Mouse (Mus musculus): ENCODE data around the gene Dennd1a. TPM values are rescaled to one million over a fixed set of nuclear protein-coding genes. Genes with fewer than 3 reads are reported as not detected.

The Dennd1a gene
- polyA plus RNA-seq, 1 experiment from 2014 or later = 10.9 TPM

DNA sequence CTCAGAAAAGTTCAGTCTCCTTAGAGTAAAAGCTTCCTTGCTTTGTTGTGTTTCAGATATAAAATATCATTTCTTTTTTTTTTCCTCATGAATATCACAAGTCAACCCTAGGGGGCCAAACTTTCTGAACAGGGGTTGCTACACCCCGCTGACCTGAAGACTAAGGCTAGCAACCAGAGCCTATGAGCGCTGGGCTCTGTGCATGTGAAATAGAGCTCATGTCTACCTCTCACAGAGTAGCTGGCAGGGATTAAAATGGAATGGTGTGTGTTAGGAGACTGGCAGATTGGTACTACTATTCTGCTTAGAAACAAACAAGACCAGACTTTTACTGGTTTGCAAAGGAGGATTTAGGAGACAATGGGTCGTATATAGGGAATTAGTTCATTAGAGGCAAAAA lies 258.9 kb downstream of the Dennd1a start:
- Histone ChIP-seq H3K4me3 (ENCODE audit: low read depth, low read length) (no peak overlapping the region), H3K36me3 (ENCODE audit: control insufficient read depth, insufficient read depth, low read length) (no peaks in the 10 kb centered on the region), H3K27me3 (replicated peaks; ENCODE audit: control insufficient read depth, insufficient read depth, low read length) (no peaks in the 10 kb centered on the region), H3K27ac (replicated peaks; ENCODE audit: low read depth, low read length) (no peak overlapping the region), H3K9me3 (ENCODE audit: control insufficient read depth, low read length) (no peaks in the 10 kb centered on the region), H3K4me1 (ENCODE audit: control insufficient read depth, insufficient read depth, low read length) (no peaks in the 10 kb centered on the region), H3K9ac (ENCODE audit: low read depth, low read length) (no peak overlapping the region), H3K4me2 (ENCODE audit: low read depth, low read length) (no peak overlapping the region)
- WGBS = 83% methylated on average over 3 of the region's 3 CpGs
- DNase-seq (ENCODE audit: low spot score) = no peak
- ATAC-seq (ENCODE audit: low read depth) = no peak

DNA sequence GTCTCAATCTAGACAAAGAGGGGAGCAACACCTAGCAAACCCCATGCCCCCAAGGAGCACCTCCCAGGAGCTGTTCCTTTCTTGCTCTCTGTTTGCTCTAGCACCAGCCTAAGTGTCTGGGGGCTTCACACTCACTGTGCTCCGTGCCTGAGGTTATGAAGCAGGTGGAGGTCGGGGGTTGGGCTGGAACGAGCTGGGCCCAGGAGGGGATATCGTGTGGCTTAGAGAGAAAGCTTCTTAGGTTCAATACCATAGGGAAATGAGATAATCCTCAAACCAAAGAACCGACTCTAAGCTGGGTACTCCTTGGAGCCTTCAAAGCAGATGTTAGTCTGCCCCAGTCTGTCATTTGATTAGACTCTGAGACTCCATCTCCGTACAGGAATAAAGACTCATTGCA lies 261.6 kb downstream of the Dennd1a start:
- Histone ChIP-seq H3K27ac (replicated peaks; ENCODE audit: low read depth, low read length) (no peak overlapping the region), H3K4me2 (ENCODE audit: low read depth, low read length) (no peak overlapping the region), H3K9me3 (ENCODE audit: control insufficient read depth, low read length) (no peaks in the 10 kb centered on the region), H3K9ac (ENCODE audit: low read depth, low read length) (no peak overlapping the region), H3K36me3 (ENCODE audit: control insufficient read depth, insufficient read depth, low read length) (no peaks in the 10 kb centered on the region), H3K4me1 (ENCODE audit: control insufficient read depth, insufficient read depth, low read length) (no peaks in the 10 kb centered on the region), H3K4me3 (ENCODE audit: low read depth, low read length) (no peak overlapping the region), H3K27me3 (replicated peaks; ENCODE audit: control insufficient read depth, insufficient read depth, low read length) (no peaks in the 10 kb centered on the region)
- 25% methylated on average over 6 of the region's 6 CpGs for WGBS
- peak; percentile 94 for ATAC-seq (ENCODE audit: low read depth)
- DNase-seq (ENCODE audit: low spot score) = peak; percentile 61

DNA sequence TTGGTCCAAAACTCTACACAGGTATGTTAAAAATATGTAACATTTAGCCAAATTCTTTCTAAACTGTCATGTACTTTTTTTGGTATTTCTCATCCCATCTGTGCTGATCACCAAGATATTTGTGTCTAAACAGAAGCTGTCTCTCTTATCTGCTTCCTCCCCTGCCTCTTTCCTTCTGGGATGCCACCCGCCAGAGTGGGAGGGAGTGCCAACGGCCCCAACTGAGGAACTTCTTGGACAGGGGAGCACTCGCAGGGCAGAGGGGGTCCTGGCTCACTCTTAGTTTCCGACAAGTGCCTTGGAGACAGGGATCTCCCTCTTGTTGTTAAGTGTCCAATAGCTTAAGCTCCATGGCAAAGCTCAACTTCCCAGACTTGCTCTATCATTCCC lies 263.5 kb downstream of the Dennd1a start:
- ATAC-seq (ENCODE audit: low read depth) = no peak
- no peak overlapping the region for H3K4me3 ChIP-seq (ENCODE audit: low read depth, low read length)
- WGBS = 79% methylated on average over 4 of the region's 4 CpGs

DNA sequence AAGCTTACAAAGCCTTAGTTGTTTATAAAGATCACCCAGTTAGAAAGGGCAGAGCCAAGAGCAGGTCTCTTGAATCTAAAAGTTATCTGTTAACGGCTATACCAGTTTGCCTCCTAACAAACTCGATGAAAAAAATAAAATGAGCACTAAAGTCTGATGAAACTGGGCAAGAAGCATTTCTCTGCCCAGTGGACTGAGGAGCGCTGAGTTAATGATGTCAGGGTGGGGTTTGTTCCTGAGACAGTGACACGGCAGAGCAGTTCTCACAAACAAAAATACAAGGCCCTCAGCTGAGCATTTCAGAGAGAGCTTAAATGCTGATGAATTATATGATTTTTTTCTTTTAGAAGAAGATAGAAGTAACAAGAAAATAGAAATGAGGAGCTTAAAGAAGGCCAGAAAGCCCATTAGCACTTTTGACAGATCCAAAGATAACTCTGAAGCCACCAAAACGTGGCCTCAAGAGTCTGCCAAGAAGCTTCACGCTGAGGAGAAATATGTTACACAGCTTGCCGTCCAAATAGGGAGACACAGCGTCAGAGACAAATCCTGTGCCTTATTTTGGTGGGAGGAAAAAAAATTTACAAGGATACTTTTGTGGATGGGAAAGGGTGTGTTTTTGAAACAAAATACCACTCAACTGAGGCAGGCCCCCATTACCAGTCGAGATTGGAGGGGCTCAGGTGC lies 264.0 kb downstream of the Dennd1a start:
- no peaks in the 10 kb centered on the region for H3K4me1 ChIP-seq (ENCODE audit: control insufficient read depth, insufficient read depth, low read length)
- no peaks in the 10 kb centered on the region for H3K9me3 ChIP-seq (ENCODE audit: control insufficient read depth, low read length)
- ATAC-seq (ENCODE audit: low read depth) (no peak), DNase-seq (ENCODE audit: low spot score) (no peak)
- H3K27ac ChIP-seq (replicated peaks; ENCODE audit: low read depth, low read length) = no peak overlapping the region
- 72% methylated on average over 9 of the region's 9 CpGs for WGBS
- no peaks in the 10 kb centered on the region for H3K36me3 ChIP-seq (ENCODE audit: control insufficient read depth, insufficient read depth, low read length)
- no peak overlapping the region for H3K4me3 ChIP-seq (ENCODE audit: low read depth, low read length)
- no peak overlapping the region for H3K9ac ChIP-seq (ENCODE audit: low read depth, low read length)
- H3K27me3 ChIP-seq (replicated peaks; ENCODE audit: control insufficient read depth, insufficient read depth, low read length) = no peaks in the 10 kb centered on the region
- H3K4me2 ChIP-seq (ENCODE audit: low read depth, low read length) = no peak overlapping the region

More for the DNA sequence above, 263.5 kb downstream of the Dennd1a start:
- DNase-seq (ENCODE audit: low spot score) = no peak
- Histone ChIP-seq H3K9me3 (ENCODE audit: control insufficient read depth, low read length) (no peaks in the 10 kb centered on the region), H3K27ac (replicated peaks; ENCODE audit: low read depth, low read length) (no peak overlapping the region), H3K9ac (ENCODE audit: low read depth, low read length) (no peak overlapping the region), H3K4me2 (ENCODE audit: low read depth, low read length) (no peak overlapping the region), H3K4me1 (ENCODE audit: control insufficient read depth, insufficient read depth, low read length) (no peaks in the 10 kb centered on the region), H3K36me3 (ENCODE audit: control insufficient read depth, insufficient read depth, low read length) (no peaks in the 10 kb centered on the region), H3K27me3 (replicated peaks; ENCODE audit: control insufficient read depth, insufficient read depth, low read length) (no peaks in the 10 kb centered on the region)

DNA sequence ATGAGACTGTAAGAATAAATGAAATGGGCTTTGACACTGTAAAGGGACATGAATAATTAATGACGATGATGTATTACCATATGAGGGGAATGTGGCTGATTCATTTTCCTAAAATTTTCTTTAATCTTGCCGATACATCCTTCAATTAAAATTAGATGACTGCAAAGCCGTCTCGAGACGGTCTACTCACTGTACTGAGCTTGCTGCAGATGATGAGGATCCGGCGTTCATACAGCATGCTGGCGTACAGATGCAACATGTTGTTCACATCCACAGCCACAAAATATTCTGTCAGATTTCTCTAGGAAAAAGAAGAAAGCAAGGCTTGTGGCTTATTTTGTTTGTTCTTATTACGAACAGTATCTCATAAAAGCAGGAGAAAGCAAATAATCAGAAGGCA lies 266.0 kb downstream of the Dennd1a start:
- DNase-seq (ENCODE audit: low spot score) = no peak
- 91% methylated on average over 9 of the region's 9 CpGs for WGBS
- H3K4me2 ChIP-seq (ENCODE audit: low read depth, low read length) = no peak overlapping the region

DNA sequence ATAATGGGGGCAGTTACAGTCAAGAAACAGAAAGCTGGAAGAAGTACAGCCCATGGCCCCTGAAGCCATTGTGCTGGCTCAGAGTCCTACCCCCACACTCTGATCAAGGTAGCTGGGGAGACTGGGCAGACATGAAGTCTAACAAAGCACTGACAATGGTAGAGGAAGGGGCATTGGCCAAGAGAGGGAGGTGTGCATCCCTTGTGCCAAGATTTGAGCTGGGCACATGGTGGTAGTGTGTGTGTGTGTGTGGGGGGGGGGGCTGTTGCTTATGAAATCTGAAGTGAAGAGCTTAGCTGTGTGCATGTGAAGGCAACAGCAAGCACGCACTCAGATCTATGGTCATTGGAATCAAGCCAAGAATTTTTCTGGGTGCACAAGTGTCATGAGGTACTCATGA lies 272.5 kb downstream of the Dennd1a start:
- H3K4me2 ChIP-seq (ENCODE audit: low read depth, low read length) = no peak overlapping the region
- H3K4me3 ChIP-seq (ENCODE audit: low read depth, low read length) = no peak overlapping the region
- no peaks in the 10 kb centered on the region for H3K36me3 ChIP-seq (ENCODE audit: control insufficient read depth, insufficient read depth, low read length)
- no peaks in the 10 kb centered on the region for H3K9me3 ChIP-seq (ENCODE audit: control insufficient read depth, low read length)
- no peaks in the 10 kb centered on the region for H3K27me3 ChIP-seq (replicated peaks; ENCODE audit: control insufficient read depth, insufficient read depth, low read length)
- no peak overlapping the region for H3K27ac ChIP-seq (replicated peaks; ENCODE audit: low read depth, low read length)
- no peak for ATAC-seq (ENCODE audit: low read depth)
- no peak overlapping the region for H3K9ac ChIP-seq (ENCODE audit: low read depth, low read length)
- 68% methylated on average over 1 of the region's 1 CpGs for WGBS
- DNase-seq (ENCODE audit: low spot score) = no peak
- peaks cover 5% of the 10 kb centered on the region for H3K4me1 ChIP-seq (ENCODE audit: control insufficient read depth, insufficient read depth, low read length)

More for the DNA sequence above, 266.0 kb downstream of the Dennd1a start:
- H3K4me1 ChIP-seq (ENCODE audit: control insufficient read depth, insufficient read depth, low read length) = no peaks in the 10 kb centered on the region
- no peaks in the 10 kb centered on the region for H3K36me3 ChIP-seq (ENCODE audit: control insufficient read depth, insufficient read depth, low read length)
- no peaks in the 10 kb centered on the region for H3K27me3 ChIP-seq (replicated peaks; ENCODE audit: control insufficient read depth, insufficient read depth, low read length)
- H3K9ac ChIP-seq (ENCODE audit: low read depth, low read length) = no peak overlapping the region
- no peak overlapping the region for H3K27ac ChIP-seq (replicated peaks; ENCODE audit: low read depth, low read length)
- H3K4me3 ChIP-seq (ENCODE audit: low read depth, low read length) = no peak overlapping the region
- H3K9me3 ChIP-seq (ENCODE audit: control insufficient read depth, low read length) = no peaks in the 10 kb centered on the region
- ATAC-seq (ENCODE audit: low read depth) = no peak

DNA sequence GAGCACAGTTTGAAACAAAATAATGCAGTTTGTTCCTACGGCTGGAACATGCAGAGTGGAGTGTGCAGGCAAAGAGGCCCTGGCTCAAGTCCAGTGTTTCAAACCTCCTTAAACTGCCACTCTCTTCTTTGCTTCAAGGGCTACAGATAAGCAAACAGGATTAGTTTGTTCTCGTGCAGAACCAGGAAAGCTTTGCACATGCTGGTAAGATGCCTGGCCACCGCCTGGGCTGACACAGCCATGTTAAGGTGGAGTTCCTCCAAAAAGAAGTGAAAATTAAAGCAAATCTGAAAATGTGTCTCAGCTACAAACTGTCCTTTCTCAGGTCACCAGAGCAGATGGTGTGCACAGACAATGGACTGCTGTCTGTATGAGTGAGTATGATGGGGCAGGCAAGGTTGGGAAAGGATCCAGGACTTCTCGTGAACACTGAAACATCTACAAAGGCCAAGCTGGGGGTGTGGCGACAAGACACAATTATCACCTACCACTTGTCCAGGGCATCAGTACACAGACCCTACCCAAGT lies 273.3 kb downstream of the Dennd1a start:
- DNase-seq (ENCODE audit: low spot score) (peak; percentile 87), ATAC-seq (ENCODE audit: low read depth) (peak; percentile 84)
- Histone ChIP-seq H3K27me3 (replicated peaks; ENCODE audit: control insufficient read depth, insufficient read depth, low read length) (no peaks in the 10 kb centered on the region), H3K4me1 (ENCODE audit: control insufficient read depth, insufficient read depth, low read length) (peaks cover 5% of the 10 kb centered on the region), H3K9ac (ENCODE audit: low read depth, low read length) (no peak overlapping the region), H3K9me3 (ENCODE audit: control insufficient read depth, low read length) (no peaks in the 10 kb centered on the region), H3K4me2 (ENCODE audit: low read depth, low read length) (no peak overlapping the region), H3K36me3 (ENCODE audit: control insufficient read depth, insufficient read depth, low read length) (no peaks in the 10 kb centered on the region), H3K27ac (replicated peaks; ENCODE audit: low read depth, low read length) (peak overlapping the region; percentile 53; the same call in 1 of the 2 replicates), H3K4me3 (ENCODE audit: low read depth, low read length) (no peak overlapping the region)
- 46% methylated on average over 5 of the region's 5 CpGs for WGBS

DNA sequence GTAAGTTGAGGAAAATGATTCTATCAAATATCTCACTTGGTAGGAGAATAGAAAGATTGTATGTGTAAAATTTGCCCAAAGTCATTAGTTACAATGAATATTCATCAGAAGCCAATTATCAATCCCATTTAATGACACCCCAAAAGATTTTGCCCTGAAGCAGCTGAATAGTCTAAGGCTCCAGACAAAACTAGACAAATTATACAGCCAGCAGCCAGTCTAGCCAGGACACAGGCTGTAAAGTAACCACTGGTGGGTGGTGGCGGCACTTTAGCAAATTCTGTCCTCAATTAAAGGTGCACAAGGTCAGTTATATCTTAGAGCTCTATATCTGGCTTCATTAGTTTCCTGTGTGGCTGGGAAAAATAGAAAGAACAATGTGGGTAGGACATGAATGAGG lies 280.0 kb downstream of the Dennd1a start:
- Histone ChIP-seq H3K4me2 (ENCODE audit: low read depth, low read length) (no peak overlapping the region), H3K4me1 (ENCODE audit: control insufficient read depth, insufficient read depth, low read length) (0 out of 2 replicates have a peak, but pooled peaks cover 5% of the 10 kb centered on the region), H3K27ac (replicated peaks; ENCODE audit: low read depth, low read length) (no peak overlapping the region), H3K9ac (ENCODE audit: low read depth, low read length) (no peak overlapping the region), H3K9me3 (ENCODE audit: control insufficient read depth, low read length) (no peaks in the 10 kb centered on the region), H3K27me3 (replicated peaks; ENCODE audit: control insufficient read depth, insufficient read depth, low read length) (no peaks in the 10 kb centered on the region), H3K36me3 (ENCODE audit: control insufficient read depth, insufficient read depth, low read length) (no peaks in the 10 kb centered on the region), H3K4me3 (ENCODE audit: low read depth, low read length) (no peak overlapping the region)
- WGBS = 72% methylated on average over 1 of the region's 1 CpGs
- ATAC-seq (ENCODE audit: low read depth) = no peak
- no peak for DNase-seq (ENCODE audit: low spot score)

DNA sequence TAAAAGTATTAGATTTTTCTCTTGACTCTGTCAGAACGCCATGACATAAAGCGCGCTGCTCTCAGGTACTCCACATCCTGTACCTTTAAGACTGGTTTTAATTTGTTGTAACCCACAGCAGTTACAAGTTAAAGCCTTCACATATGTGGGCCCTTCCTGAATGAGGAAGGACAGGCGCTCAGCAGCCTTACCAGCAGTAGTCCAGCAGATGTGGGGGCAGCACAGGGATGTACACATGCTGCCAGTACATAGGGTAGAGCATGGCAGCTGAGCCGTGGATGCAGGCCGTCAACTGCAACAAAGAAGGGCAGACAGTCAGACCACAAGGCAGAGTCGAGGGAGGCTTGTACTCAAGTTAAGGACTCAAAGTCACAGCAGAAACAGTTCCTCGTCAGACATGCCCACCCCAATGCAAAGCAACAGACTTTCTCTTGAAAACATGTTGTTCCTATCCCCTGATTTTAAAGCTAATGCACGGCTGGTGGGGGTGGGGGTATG lies 284.0 kb downstream of the Dennd1a start:
- H3K27ac ChIP-seq (replicated peaks; ENCODE audit: low read depth, low read length) = no peak overlapping the region; the same call in 1 of the 2 replicates
- H3K9ac ChIP-seq (ENCODE audit: low read depth, low read length) = no peak overlapping the region
- H3K27me3 ChIP-seq (replicated peaks; ENCODE audit: control insufficient read depth, insufficient read depth, low read length) = no peaks in the 10 kb centered on the region
- no peak overlapping the region for H3K4me3 ChIP-seq (ENCODE audit: low read depth, low read length)
- WGBS = 47% methylated on average over 9 of the region's 9 CpGs
- H3K4me1 ChIP-seq (ENCODE audit: control insufficient read depth, insufficient read depth, low read length) = 0 out of 2 replicates have a peak, but pooled peaks cover 5% of the 10 kb centered on the region
- ATAC-seq (ENCODE audit: low read depth) = no peak
- no peak for DNase-seq (ENCODE audit: low spot score)
- no peaks in the 10 kb centered on the region for H3K9me3 ChIP-seq (ENCODE audit: control insufficient read depth, low read length)
- H3K36me3 ChIP-seq (ENCODE audit: control insufficient read depth, insufficient read depth, low read length) = 0 out of 2 replicates have a peak, but pooled peaks cover 9% of the 10 kb centered on the region
- no peak overlapping the region for H3K4me2 ChIP-seq (ENCODE audit: low read depth, low read length)
